14 mouse cellular contexts compared by ENCODE assay signal in genomic region chr1:132471499-132471898, GRCm38 (mm10).
"Had no signal": no experiment of that assay in that cellular context is flagged by ENCODE, and none has a peak within 500 bp of the region (broad histone marks: within the 10 kb centered on the region; RNA-seq: fewer than 3 reads in every experiment).

No protein-coding gene starts in this region.

- H3K27me3 ChIP-seq: megakaryocyte, embryonic 14.5 days; midbrain, embryonic 13.5 days; midbrain, embryonic 15.5 days; neural tube, embryonic 12.5 days; stomach, embryonic 15.5 days had no signal

- DNase-seq: lung, adult 18-20 months; lung, embryonic 14.5 days; lung, postnatal 10 days; lung, postnatal 4 days; right cerebral cortex, postnatal 14 days; thymus, adult 2 months; thymus, postnatal 36 days had no signal

- ATAC-seq: midbrain, embryonic 13.5 days; midbrain, embryonic 15.5 days had no signal

- H3K4me3 ChIP-seq: megakaryocyte, embryonic 14.5 days; midbrain, embryonic 13.5 days; midbrain, embryonic 15.5 days; neural tube, embryonic 12.5 days; stomach, embryonic 15.5 days had no signal

- H3K4me1 ChIP-seq: neural tube, embryonic 12.5 days had no signal

- H3K36me3 ChIP-seq: midbrain, embryonic 15.5 days; stomach, embryonic 15.5 days had no signal

- H3K9me3 ChIP-seq: megakaryocyte, embryonic 14.5 days; midbrain, embryonic 13.5 days; midbrain, embryonic 15.5 days; neural tube, embryonic 12.5 days; stomach, embryonic 15.5 days had no signal

- H3K4me2 ChIP-seq: lung, embryonic 14.5 days; midbrain, embryonic 11.5 days; midbrain, embryonic 13.5 days; midbrain, embryonic 15.5 days; neural tube, embryonic 12.5 days; stomach, embryonic 15.5 days had no signal

- H3K27ac ChIP-seq: midbrain, embryonic 13.5 days; midbrain, embryonic 15.5 days; neural tube, embryonic 12.5 days; stomach, embryonic 15.5 days; stomach, postnatal 0 days had no signal

- H3K9ac ChIP-seq: lung, embryonic 14.5 days; midbrain, embryonic 13.5 days; midbrain, embryonic 15.5 days; neural tube, embryonic 12.5 days; stomach, embryonic 15.5 days had no signal
